9 mouse cellular contexts compared by ENCODE assay signal in the genomic region with DNA sequence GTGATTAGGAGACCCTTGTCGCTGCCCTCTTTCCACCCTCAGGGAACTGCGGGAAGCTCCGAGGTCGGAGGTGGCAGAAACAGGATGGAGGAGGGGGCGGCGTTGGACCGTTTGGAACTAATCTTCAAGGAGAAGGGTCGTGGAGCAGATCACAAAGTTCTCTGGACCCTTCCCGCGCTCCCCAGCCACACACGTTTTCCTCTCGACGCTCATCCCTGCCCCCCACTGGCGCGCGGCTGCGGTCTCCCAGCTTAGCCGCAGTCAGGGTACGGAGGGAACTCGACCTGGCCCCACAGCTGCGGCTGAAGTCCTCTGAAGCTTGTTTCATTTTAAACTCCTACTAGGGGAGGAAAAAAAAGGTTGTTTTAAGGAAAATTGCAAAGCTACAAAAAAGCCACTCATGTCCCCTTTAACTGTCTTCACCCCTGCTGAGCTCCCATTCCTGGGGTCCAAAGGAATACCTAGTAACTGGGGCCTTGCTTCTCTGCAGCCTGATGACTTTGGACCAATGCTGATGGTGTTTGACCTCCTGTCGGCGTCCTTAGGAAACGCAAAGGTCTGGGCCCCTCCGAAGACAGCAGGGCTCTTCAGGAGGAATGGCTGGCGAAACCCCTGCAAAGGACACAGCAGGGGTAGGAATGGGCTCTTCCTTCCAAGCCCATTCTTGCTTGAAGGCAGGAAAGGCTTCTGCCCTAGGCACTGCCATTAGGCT. TPM values are rescaled to one million over a fixed set of nuclear protein-coding genes. Genes with fewer than 3 reads are reported as not detected.
DNase-seq lines count a peak whose midpoint lies in the region; ATAC-seq lines count a peak whose summit lies in the region.
"Had no signal": no experiment of that assay in that cellular context is flagged by ENCODE, and none has a peak within 500 bp of the region (broad histone marks: within the 10 kb centered on the region; RNA-seq: fewer than 3 reads in every experiment).

No protein-coding gene starts in this region.

- DNase-seq in heart, adult 8-10 months (ENCODE audit: low spot score): no peak
- DNase-seq in ES-CJ7 (ENCODE audit: low read depth, low spot score): peak; percentile 78
- DNase-seq in right cerebral cortex, postnatal 14 days: no peak
- DNase-seq in layer of hippocampus, adult 11-12 months (ENCODE audit: low spot score): no peak
- no peak for DNase-seq in spleen, postnatal 4 days (ENCODE audit: low spot score in 2 of 2)

- peaks cover 34% of the 10 kb centered on the region for H3K27me3 ChIP-seq in heart, embryonic 12.5 days (replicated peaks)
- peaks cover 36% of the 10 kb centered on the region for H3K27me3 ChIP-seq in forebrain, embryonic 12.5 days
- H3K27me3 ChIP-seq in liver, embryonic 12.5 days (replicated peaks): peaks cover 89% of the 10 kb centered on the region

- peaks cover 29% of the 10 kb centered on the region for H3K4me1 ChIP-seq in heart, embryonic 12.5 days (replicated peaks)
- peaks cover 47% of the 10 kb centered on the region for H3K4me1 ChIP-seq in forebrain, embryonic 12.5 days
- peaks cover 18% of the 10 kb centered on the region for H3K4me1 ChIP-seq in liver, embryonic 12.5 days

- ATAC-seq in heart, embryonic 12.5 days (ENCODE audit: insufficient number of reproducible peaks, low FRiP score): no peak
- ATAC-seq in forebrain, embryonic 12.5 days (ENCODE audit: low FRiP score): no peak
- ATAC-seq in liver, embryonic 12.5 days: no peak

- H3K36me3 ChIP-seq in heart, embryonic 12.5 days: no peaks in the 10 kb centered on the region
- no peaks in the 10 kb centered on the region for H3K36me3 ChIP-seq in forebrain, embryonic 12.5 days (replicated peaks)
- H3K36me3 ChIP-seq in liver, embryonic 12.5 days: no peaks in the 10 kb centered on the region

- no peaks in the 10 kb centered on the region for H3K9me3 ChIP-seq in heart, embryonic 12.5 days (replicated peaks)
- no peaks in the 10 kb centered on the region for H3K9me3 ChIP-seq in forebrain, embryonic 12.5 days
- H3K9me3 ChIP-seq in liver, embryonic 12.5 days (replicated peaks): no peaks in the 10 kb centered on the region

- H3K4me2 ChIP-seq in heart, embryonic 12.5 days: peak overlapping the region; percentile 99
- peak overlapping the region; percentile 93 for H3K4me2 ChIP-seq in forebrain, embryonic 12.5 days
- H3K4me2 ChIP-seq in liver, embryonic 12.5 days: peak overlapping the region; percentile 75

- 5% methylated on average over 26 of the region's 26 CpGs for WGBS in heart, embryonic 12.5 days
- WGBS in forebrain, embryonic 12.5 days: 2% methylated on average over 26 of the region's 26 CpGs
- WGBS in liver, embryonic 12.5 days (ENCODE audit: insufficient replicate concordance): 3% methylated on average over 24 of the region's 26 CpGs

- H3K9ac ChIP-seq in heart, embryonic 12.5 days: peak overlapping the region; percentile 43; the same call in 1 of the 2 replicates
- peak overlapping the region; percentile 50; the same call in 1 of the 2 replicates for H3K9ac ChIP-seq in forebrain, embryonic 12.5 days
- H3K9ac ChIP-seq in liver, embryonic 12.5 days: no peak overlapping the region

- H3K27ac ChIP-seq in heart, embryonic 12.5 days (ENCODE audit: poor library complexity, severe bottlenecking): no peak overlapping the region
- H3K27ac ChIP-seq in forebrain, embryonic 12.5 days: peak overlapping the region; percentile 33; the same call in 1 of the 2 replicates
- H3K27ac ChIP-seq in liver, embryonic 12.5 days: no peak overlapping the region

- peak overlapping the region; percentile 45 for H3K4me3 ChIP-seq in heart, embryonic 12.5 days
- peak overlapping the region; percentile 70 for H3K4me3 ChIP-seq in forebrain, embryonic 12.5 days (replicated peaks)
- H3K4me3 ChIP-seq in liver, embryonic 12.5 days: peak overlapping the region; percentile 59; the same call in 1 of the 2 replicates

RNA-seq across cellular contexts. Expression of a gene that starts 3.3 kb away (rescaled TPM):
- polyA plus RNA-seq in heart, embryonic 12.5 days (2016; fragmentation: Nextera tagmentation; extraction: Ambion mirVana): 6.3 and 7.6 TPM in 2 replicates
- total RNA-seq in heart, adult 8-10 months (2022): 1 to 10 TPM; 3.2 to 5.2 (median 3.6) TPM
- 35.0 and 36.6 TPM in 2 replicates for polyA plus RNA-seq in forebrain, embryonic 12.5 days (2016; fragmentation: Nextera tagmentation; extraction: Ambion mirVana)
- 2.1 and 2.5 TPM in 2 replicates for polyA plus RNA-seq in liver, embryonic 12.5 days (2016; fragmentation: Nextera tagmentation; extraction: Ambion mirVana)
- total RNA-seq: common myeloid progenitor, adult 5-6 weeks had no signal
